Mouse (Mus musculus) lung, postnatal 0 days (tissue): ENCODE data around the gene Usmg5. TPM values are rescaled to one million over a fixed set of nuclear protein-coding genes. Genes with fewer than 3 reads are reported as not detected.

ENCODE experiments used
- ATAC-seq: fragments of 200-750 bp; cut with Nextera tagmentation; 2 replicates; pipeline ENCODE4 v1.8.0; 2017; ENCODE audit warnings: moderate library complexity
- DNase-seq: peaks from one replicate; pipeline ENCODE4 v3.0.0-alpha.2; 2016; ENCODE audit warnings: low spot score
- H3K27ac ChIP-seq: fragments of 300-500 bp; sonication (generic); 2 replicates; pipeline ENCODE4 v1.5.1; 2014; ENCODE audit warnings: antibody characterized with exemption, mild to moderate bottlenecking, low read length, mixed read lengths
- H3K27me3 ChIP-seq: fragments of 300-500 bp; sonication (generic); replicated peaks from 2 replicates; pipeline ENCODE4 v1.6.1; 2014; ENCODE audit warnings: low read length, mixed read lengths; ENCODE audit not compliant: insufficient read depth
- H3K36me3 ChIP-seq: fragments of 300-500 bp; sonication (generic); 2 replicates; pipeline ENCODE4 v1.6.1; 2014; ENCODE audit warnings: low read length, mixed read lengths; ENCODE audit not compliant: insufficient read depth
- H3K4me1 ChIP-seq: fragments of 300-500 bp; sonication (generic); 2 replicates; pipeline ENCODE4 v1.6.1; 2014; ENCODE audit warnings: antibody characterized with exemption, low read depth, low read length, mixed read lengths; ENCODE audit not compliant: insufficient read depth
- H3K4me2 ChIP-seq: fragments of 300-500 bp; sonication (generic); replicated peaks from 2 replicates; pipeline ENCODE4 v1.6.1; 2014; ENCODE audit warnings: low read depth, mild to moderate bottlenecking, low read length, moderate library complexity, mixed read lengths
- H3K4me3 ChIP-seq: fragments of 300-500 bp; sonication (generic); 2 replicates; pipeline ENCODE4 v1.5.1; 2014; ENCODE audit warnings: low read depth, low read length
- H3K9ac ChIP-seq: fragments of 300-500 bp; sonication (generic); replicated peaks from 2 replicates; pipeline ENCODE4 v1.6.1; 2014; ENCODE audit warnings: low read depth, mild to moderate bottlenecking
- H3K9me3 ChIP-seq: fragments of 300-500 bp; sonication (generic); 2 replicates; pipeline ENCODE4 v1.6.1; 2016; ENCODE audit warnings: low read length, mixed read lengths
- CTCF ChIP-seq: IDR thresholded peaks from 2 replicates; pipeline ENCODE4 v1.5.1; 2016; ENCODE audit warnings: antibody characterized with exemption, mild to moderate bottlenecking
- EP300 ChIP-seq: IDR thresholded peaks from 2 replicates; pipeline ENCODE4 v1.6.1; 2016; ENCODE audit warnings: antibody characterized with exemption, mild to moderate bottlenecking, control low read depth
- WGBS: fragments of 180-500 bp; shearing (Covaris S2); extraction: QIAGEN DNeasy Blood & Tissue Kit; methylation state at CpG from one replicate; pipeline ENCODE4 v1.1.7; 2014; 5-methylcytosine and 5-hydroxymethylcytosine counted together
- polyA plus RNA-seq: library from polyadenylated mRNA; unstranded; fragments of >200 nt; fragmentation: Nextera tagmentation; extraction: Ambion mirVana; gene quantifications from 2 replicates; pipeline ENCODE4 v1.2.1, GENCODE M21; 2015

Gene Usmg5
- polyA plus RNA-seq, 1 experiment from 2014 or later, result 1,084 TPM

DNA sequence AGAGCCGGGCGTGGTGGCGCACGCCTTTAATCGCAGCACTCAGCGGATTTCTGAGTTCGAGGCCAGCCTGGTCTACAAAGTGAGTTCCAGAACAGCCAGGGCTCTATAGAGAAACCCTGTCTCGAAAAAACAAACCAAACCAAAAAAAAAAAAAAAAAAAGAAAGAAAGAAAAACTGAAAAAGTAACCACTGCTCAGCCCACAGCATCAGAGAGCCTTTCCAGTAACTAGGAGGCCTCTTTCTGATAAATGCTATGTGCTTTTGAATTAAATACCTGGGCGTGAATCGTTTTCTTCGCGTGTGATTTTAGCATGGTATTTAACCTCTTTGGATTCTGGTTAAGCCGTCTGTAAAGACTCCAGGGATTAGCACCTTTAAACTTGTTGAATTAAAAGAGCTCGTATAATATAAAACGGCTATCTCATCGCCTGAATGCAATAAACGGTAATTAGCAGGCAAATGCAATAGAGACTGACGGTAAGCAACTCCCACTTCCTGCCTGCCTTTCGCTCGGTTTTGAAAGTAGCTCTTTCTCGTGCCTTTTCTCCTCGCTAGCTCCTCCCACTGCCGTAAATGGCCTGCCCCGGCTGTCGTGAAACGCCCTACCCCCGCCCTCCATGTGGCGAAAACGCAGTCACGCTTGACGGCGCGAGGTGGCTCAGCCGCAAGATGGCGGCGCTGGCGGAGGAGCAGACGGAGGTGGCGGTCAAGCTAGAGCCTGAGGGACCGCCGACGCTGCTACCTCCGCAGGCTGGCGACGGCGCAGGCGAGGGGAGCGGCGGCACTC is 23.2 kb downstream of the Usmg5 start, which contains the start of gene Taf5:
Gene Taf5, plus strand, starts transcription at position 651 of the 787 bp plus-strand sequence.
- H3K4me2 ChIP-seq, result peak within 1 kb of the TSS; percentile 84
- no peaks in the 10 kb centered on the region for H3K9me3 ChIP-seq
- H3K4me1 ChIP-seq, result no peaks in the 10 kb centered on the region
- ATAC-seq, result peak; percentile 81
- peak within 1 kb of the TSS; percentile 89 for H3K27ac ChIP-seq
- 9% methylated on average over 48 of the region's 49 CpGs for WGBS
- TF ChIP-seq EP300, result no peak
- peak; percentile 45 for TF ChIP-seq CTCF
- DNase-seq, result peak; percentile 99
- 0 out of 2 replicates have a peak, but pooled peaks cover 3% of the 10 kb centered on the region for H3K36me3 ChIP-seq
- no peaks in the 10 kb centered on the region for H3K27me3 ChIP-seq
- H3K4me3 ChIP-seq, result peak within 1 kb of the TSS; percentile 97
- peak within 1 kb of the TSS; percentile 81 for H3K9ac ChIP-seq

GRCm38 (mm10) chr19:47065860-47066259 is 24.6 kb downstream of the Usmg5 start:
- 87% methylated on average over 3 of the region's 3 CpGs for WGBS

GRCm38 (mm10) chr19:47057684-47058083 is 32.8 kb downstream of the Usmg5 start:
- Histone ChIP-seq H3K27me3 (no peaks in the 10 kb centered on the region), H3K4me2 (no peak overlapping the region), H3K4me3 (no peak overlapping the region), H3K9me3 (no peaks in the 10 kb centered on the region), H3K4me1 (no peaks in the 10 kb centered on the region), H3K27ac (no peak overlapping the region), H3K9ac (no peak overlapping the region), H3K36me3 (no peaks in the 10 kb centered on the region)
- no peak for DNase-seq
- WGBS, result 65% methylated on average over 1 of the region's 1 CpGs
- no peak for ATAC-seq
- TF ChIP-seq CTCF, result no peak
- no peak for TF ChIP-seq EP300

More at GRCm38 (mm10) chr19:47065860-47066259, 24.6 kb downstream of the Usmg5 start:
- Histone ChIP-seq H3K27ac (no peak overlapping the region), H3K4me1 (no peaks in the 10 kb centered on the region), H3K4me2 (no peak overlapping the region), H3K4me3 (no peak overlapping the region), H3K9me3 (no peaks in the 10 kb centered on the region), H3K27me3 (no peaks in the 10 kb centered on the region), H3K36me3 (no peaks in the 10 kb centered on the region), H3K9ac (no peak overlapping the region)
- ATAC-seq (no peak), DNase-seq (no peak)
- TF ChIP-seq CTCF (peak; percentile 33; the same call in 1 of the 2 replicates), EP300 (no peak)

GRCm38 (mm10) chr19:47053471-47053870 is 37.0 kb downstream of the Usmg5 start:
- H3K9ac ChIP-seq, result no peak overlapping the region
- 0 out of 2 replicates have a peak, but pooled peaks cover 4% of the 10 kb centered on the region for H3K4me1 ChIP-seq
- H3K36me3 ChIP-seq, result no peaks in the 10 kb centered on the region
- no peak for DNase-seq
- TF ChIP-seq EP300, result no peak
- no peak for TF ChIP-seq CTCF
- no peak overlapping the region for H3K27ac ChIP-seq
- no peaks in the 10 kb centered on the region for H3K27me3 ChIP-seq
- no peak overlapping the region for H3K4me3 ChIP-seq
- ATAC-seq, result no peak
- 70% methylated on average over 4 of the region's 4 CpGs for WGBS
- H3K9me3 ChIP-seq, result no peaks in the 10 kb centered on the region
- H3K4me2 ChIP-seq, result no peak overlapping the region

GRCm38 (mm10) chr19:47052927-47053326 is 37.5 kb downstream of the Usmg5 start:
- DNase-seq (no peak), ATAC-seq (no peak)
- no peaks in the 10 kb centered on the region for H3K9me3 ChIP-seq
- no peaks in the 10 kb centered on the region for H3K36me3 ChIP-seq
- H3K4me2 ChIP-seq, result no peak overlapping the region
- no peak for TF ChIP-seq EP300
- TF ChIP-seq CTCF, result no peak
- no peak overlapping the region for H3K9ac ChIP-seq
- H3K27me3 ChIP-seq, result no peaks in the 10 kb centered on the region
- no peak overlapping the region for H3K27ac ChIP-seq
- H3K4me3 ChIP-seq, result no peak overlapping the region
- 76% methylated on average over 4 of the region's 4 CpGs for WGBS
- H3K4me1 ChIP-seq, result 0 out of 2 replicates have a peak, but pooled peaks cover 4% of the 10 kb centered on the region

GRCm38 (mm10) chr19:47050271-47051032 is 40.0 kb downstream of the Usmg5 start, which contains the start of gene Pcgf6:
Gene Pcgf6, minus strand, starts transcription at chr19:47050906.
- peak within 1 kb of the TSS; percentile 55 for H3K9ac ChIP-seq
- WGBS, result 1% methylated on average over 59 of the region's 75 CpGs
- peak within 1 kb of the TSS; percentile 99 for H3K4me2 ChIP-seq
- no peak for TF ChIP-seq CTCF
- TF ChIP-seq EP300, result no peak
- peak within 1 kb of the TSS; percentile 82 for H3K27ac ChIP-seq
- H3K4me3 ChIP-seq, result peak within 1 kb of the TSS; percentile 83
- ATAC-seq (peak; percentile 93), DNase-seq (peak; percentile 88)
- no peaks in the 10 kb centered on the region for H3K36me3 ChIP-seq
- H3K4me1 ChIP-seq, result 0 out of 2 replicates have a peak, but pooled peaks cover 4% of the 10 kb centered on the region
- H3K27me3 ChIP-seq, result no peaks in the 10 kb centered on the region
- no peaks in the 10 kb centered on the region for H3K9me3 ChIP-seq
